ENCODE assay signal across 8 mouse cellular contexts in genomic region chr4:135034406-135034805, GRCm38 (mm10).
DNase-seq lines count a peak whose midpoint lies in the region; ATAC-seq and TF ChIP-seq lines count a peak whose summit lies in the region.

No protein-coding gene starts in this region.

- no peak for TF ChIP-seq RAD21 in CH12.LX (IDR thresholded peaks at IDR 0.05; ENCODE audit: low read depth, low read length)

- WGBS in intestine, embryonic 14.5 days, result 35% methylated on average over 7 of the region's 7 CpGs
- 34% methylated on average over 7 of the region's 7 CpGs for WGBS in intestine, embryonic 16.5 days

- no peak for TF ChIP-seq EP300 in CH12.LX (IDR thresholded peaks at IDR 0.05; ENCODE audit: low read length)

- H3K4me1 ChIP-seq in intestine, embryonic 14.5 days (replicated peaks; ENCODE audit: control insufficient read depth, insufficient read depth, low read length), result 0 out of 2 replicates have a peak, but pooled peaks cover 2% of the 10 kb centered on the region
- H3K4me1 ChIP-seq in intestine, embryonic 16.5 days (ENCODE audit: control insufficient read depth, insufficient read depth, low read length), result 0 out of 2 replicates have a peak, but pooled peaks cover 2% of the 10 kb centered on the region
- H3K4me1 ChIP-seq in CH12.LX (ENCODE audit: control insufficient read depth in 1 of 2, insufficient read depth in 2 of 2), result no peaks in the 10 kb centered on the region

- ATAC-seq in intestine, embryonic 14.5 days (replicated peaks; ENCODE audit: low FRiP score, low TSS enrichment, low read depth), result no peak
- ATAC-seq in intestine, embryonic 16.5 days, result no peak

- in situ Hi-C loops in CH12.LX (cut with MboI; ENCODE audit: low pct_ligation_motif_present, low pct_unique_long_range_greater_than_20kb, low sequenced_read_pairs), result no loop called here

- intact Hi-C loops in left cerebral cortex, postnatal 14 days (cut with DNase I), result no loop called here

- H3K27ac ChIP-seq in intestine, embryonic 14.5 days (ENCODE audit: low read depth), result no peak overlapping the region
- H3K27ac ChIP-seq in intestine, embryonic 16.5 days (ENCODE audit: low read length), result no peak overlapping the region
- no peak overlapping the region for H3K27ac ChIP-seq in CH12.LX (ENCODE audit: insufficient read depth, low read depth)

- H3K27me3 ChIP-seq in intestine, embryonic 14.5 days (replicated peaks; ENCODE audit: control insufficient read depth, insufficient read depth, low read length), result no peaks in the 10 kb centered on the region
- H3K27me3 ChIP-seq in intestine, embryonic 16.5 days (replicated peaks; ENCODE audit: control insufficient read depth, insufficient read depth, low read length), result no peaks in the 10 kb centered on the region
- H3K27me3 ChIP-seq in CH12.LX (replicated peaks), result peaks cover 31% of the 10 kb centered on the region

- no peaks in the 10 kb centered on the region for H3K9me3 ChIP-seq in intestine, embryonic 14.5 days (ENCODE audit: control insufficient read depth, low read length)
- H3K9me3 ChIP-seq in intestine, embryonic 16.5 days (ENCODE audit: control insufficient read depth, low read length), result no peaks in the 10 kb centered on the region
- H3K9me3 ChIP-seq in CH12.LX (replicated peaks; ENCODE audit: low read length), result peaks cover 3% of the 10 kb centered on the region

- peak; percentile 68 for DNase-seq in intestine, embryonic 14.5 days (ENCODE audit: low spot score)
- peak; percentile 29 for DNase-seq in CH12.LX (ENCODE audit: extremely low read depth)
- DNase-seq in adrenal gland, postnatal 25 days, result peak; percentile 72
- DNase-seq in embryo, embryonic 9.5 days (ENCODE audit: extremely low spot score), result peak; percentile 52
- peak; percentile 34 for DNase-seq in left cerebral cortex, postnatal 14 days (ENCODE audit: low spot score in 2 of 2)
- DNase-seq in natural killer cell, adult 2 months (ENCODE audit: low spot score in 2 of 2), result peak; percentile 54 to 63
- peak; percentile 50 for DNase-seq in urinary bladder, postnatal 25 days (ENCODE audit: low spot score)

- H3K79me2 ChIP-seq in CH12.LX (replicated peaks; ENCODE audit: control insufficient read depth, extremely low read depth, insufficient read depth, poor library complexity, severe bottlenecking), result no peaks in the 10 kb centered on the region

- H3K36me3 ChIP-seq in intestine, embryonic 14.5 days (ENCODE audit: control insufficient read depth, insufficient read depth, low read length), result no peaks in the 10 kb centered on the region
- no peaks in the 10 kb centered on the region for H3K36me3 ChIP-seq in intestine, embryonic 16.5 days (ENCODE audit: control insufficient read depth, insufficient read depth, low read length)
- H3K36me3 ChIP-seq in CH12.LX (replicated peaks in 1 of 2; ENCODE audit: control insufficient read depth in 1 of 2, insufficient read depth in 1 of 2, low read length in 1 of 2), result no peaks in the 10 kb centered on the region

- no peak overlapping the region for H3K4me2 ChIP-seq in intestine, embryonic 14.5 days (ENCODE audit: low read length)
- H3K4me2 ChIP-seq in intestine, embryonic 16.5 days (ENCODE audit: low read depth, low read length), result no peak overlapping the region
- no peak overlapping the region for H3K4me2 ChIP-seq in CH12.LX (ENCODE audit: insufficient read depth, low read depth, poor library complexity, severe bottlenecking)

- dilution Hi-C loops in CH12.LX (cut with MboI; ENCODE audit: extremely low pct_ligation_motif_present, extremely low pct_unique_long_range_greater_than_20kb, low sequenced_read_pairs), result no loop called here

- no peak for TF ChIP-seq POLR2A in CH12.LX (IDR thresholded peaks at IDR 0.05; ENCODE audit: low read depth, low read length)

- no peak overlapping the region for H3K9ac ChIP-seq in intestine, embryonic 14.5 days (ENCODE audit: low read length)
- H3K9ac ChIP-seq in intestine, embryonic 16.5 days (ENCODE audit: low read depth, low read length), result no peak overlapping the region
- H3K9ac ChIP-seq in CH12.LX (ENCODE audit: insufficient read depth, low read depth), result no peak overlapping the region

- peak in 1 of 2 experiments; percentile 33; a peak in 2 of 4 replicates for TF ChIP-seq CTCF in CH12.LX (conservative IDR thresholded peaks at IDR 0.05 in 1 of 2, IDR thresholded peaks at IDR 0.05 in 1 of 2; ENCODE audit: low read depth in 2 of 2, low read length in 2 of 2)

- no peak overlapping the region for H3K4me3 ChIP-seq in intestine, embryonic 14.5 days (ENCODE audit: low read depth, low read length)
- no peak overlapping the region for H3K4me3 ChIP-seq in intestine, embryonic 16.5 days (ENCODE audit: low read length)
- no peak overlapping the region for H3K4me3 ChIP-seq in CH12.LX (replicated peaks in 1 of 3; ENCODE audit: low read depth in 2 of 3, low read length in 2 of 3, poor library complexity in 1 of 3)

TF ChIP-seq in CH12.LX, 34 proteins besides CTCF, POLR2A, EP300 and RAD21:
- TF ChIP-seq HCFC1 (IDR thresholded peaks at IDR 0.05; ENCODE audit: low read depth, low read length) (no peak), NELFE (IDR thresholded peaks at IDR 0.05; ENCODE audit: low read depth, low read length) (no peak), MEF2A (IDR thresholded peaks at IDR 0.05; ENCODE audit: borderline replicate concordance, low read depth, low read length) (no peak), MYC (IDR thresholded peaks at IDR 0.05; ENCODE audit: low read depth, low read length) (no peak), JUN (IDR thresholded peaks at IDR 0.05; ENCODE audit: insufficient read depth, low read depth, low read length) (no peak), ZNF384 (IDR thresholded peaks at IDR 0.05; ENCODE audit: low read depth, low read length) (no peak), USF1 (IDR thresholded peaks at IDR 0.05; ENCODE audit: low read depth, low read length) (no peak), IRF4 (IDR thresholded peaks at IDR 0.05; ENCODE audit: low read depth, low read length) (no peak), KAT2A (IDR thresholded peaks at IDR 0.05; ENCODE audit: insufficient replicate concordance, low read length) (no peak), SMC3 (IDR thresholded peaks at IDR 0.05; ENCODE audit: low read depth, low read length) (no peak), GABPA (IDR thresholded peaks at IDR 0.05; ENCODE audit: insufficient replicate concordance, low read depth, low read length) (no peak)
